ENCODE assay signal across 8 mouse cellular contexts in genomic region chr11:50622238-50622726, GRCm38 (mm10). TPM values are rescaled to one million over a fixed set of nuclear protein-coding genes. Genes with fewer than 3 reads are reported as not detected.
DNase-seq lines count a peak whose midpoint lies in the region; ATAC-seq lines count a peak whose summit lies in the region.

No protein-coding gene starts in this region.

- intact Hi-C loops in heart, postnatal 25 days (cut with DNase I), result no loop called here
- intact Hi-C loops in left cerebral cortex, postnatal 14 days (cut with DNase I), result no loop called here

- no peaks in the 10 kb centered on the region for H3K27me3 ChIP-seq in forebrain, embryonic 11.5 days (ENCODE audit: control insufficient read depth, insufficient read depth, low read length)
- no peaks in the 10 kb centered on the region for H3K27me3 ChIP-seq in forebrain, embryonic 15.5 days
- no peaks in the 10 kb centered on the region for H3K27me3 ChIP-seq in embryonic facial prominence, embryonic 14.5 days (replicated peaks; ENCODE audit: control insufficient read depth, insufficient read depth, low read length)
- no peaks in the 10 kb centered on the region for H3K27me3 ChIP-seq in liver, embryonic 11.5 days (replicated peaks; ENCODE audit: control insufficient read depth, insufficient read depth, low read length)

- no peak overlapping the region for H3K4me2 ChIP-seq in forebrain, embryonic 11.5 days (ENCODE audit: low read depth, low read length, severe bottlenecking)
- H3K4me2 ChIP-seq in forebrain, embryonic 15.5 days (replicated peaks), result no peak overlapping the region
- H3K4me2 ChIP-seq in embryonic facial prominence, embryonic 14.5 days (ENCODE audit: low read depth, low read length), result peak overlapping the region; percentile 19
- H3K4me2 ChIP-seq in liver, embryonic 11.5 days, result no peak overlapping the region

- ATAC-seq in forebrain, embryonic 11.5 days (replicated peaks; ENCODE audit: low FRiP score), result no peak
- ATAC-seq in forebrain, embryonic 15.5 days (replicated peaks), result no peak
- ATAC-seq in embryonic facial prominence, embryonic 14.5 days (ENCODE audit: low read depth), result peak; percentile 90
- peak; percentile 41 for ATAC-seq in liver, embryonic 11.5 days (replicated peaks; ENCODE audit: low FRiP score)
- no peak for ATAC-seq in granulocyte monocyte progenitor cell, adult 5-6 weeks (replicated peaks; ENCODE audit: poor library complexity, severe bottlenecking)

- 64% methylated on average over 15 of the region's 15 CpGs for WGBS in forebrain, embryonic 11.5 days
- 64% methylated on average over 15 of the region's 15 CpGs for WGBS in forebrain, embryonic 15.5 days
- 34% methylated on average over 15 of the region's 15 CpGs for WGBS in embryonic facial prominence, embryonic 14.5 days
- 39% methylated on average over 15 of the region's 15 CpGs for WGBS in liver, embryonic 11.5 days

- peak; percentile 64 for DNase-seq in forebrain, embryonic 11.5 days (ENCODE audit: low spot score)
- peak; percentile 90 for DNase-seq in embryonic facial prominence, embryonic 14.5 days (ENCODE audit: low spot score)
- peak; percentile 74 for DNase-seq in heart, postnatal 25 days (ENCODE audit: low spot score)
- DNase-seq in liver, embryonic 11.5 days (ENCODE audit: low spot score), result peak; percentile 46
- DNase-seq in urinary bladder, postnatal 36 days (ENCODE audit: low spot score in 2 of 2), result peak; percentile 46 to 68
- no peak for DNase-seq in left cerebral cortex, postnatal 14 days (ENCODE audit: low spot score in 2 of 2)

- H3K9me3 ChIP-seq in forebrain, embryonic 11.5 days (ENCODE audit: control insufficient read depth, low read length), result no peaks in the 10 kb centered on the region
- H3K9me3 ChIP-seq in forebrain, embryonic 15.5 days, result no peaks in the 10 kb centered on the region
- H3K9me3 ChIP-seq in embryonic facial prominence, embryonic 14.5 days (ENCODE audit: control insufficient read depth, low read length), result no peaks in the 10 kb centered on the region
- H3K9me3 ChIP-seq in liver, embryonic 11.5 days (ENCODE audit: control insufficient read depth, low read length), result no peaks in the 10 kb centered on the region

- H3K4me3 ChIP-seq in forebrain, embryonic 11.5 days (ENCODE audit: low read depth, low read length), result no peak overlapping the region
- H3K4me3 ChIP-seq in forebrain, embryonic 15.5 days, result no peak overlapping the region
- no peak overlapping the region for H3K4me3 ChIP-seq in embryonic facial prominence, embryonic 14.5 days (ENCODE audit: low read depth, low read length)
- no peak overlapping the region for H3K4me3 ChIP-seq in liver, embryonic 11.5 days (ENCODE audit: low read depth, low read length)

- no peaks in the 10 kb centered on the region for H3K36me3 ChIP-seq in forebrain, embryonic 11.5 days (ENCODE audit: control insufficient read depth, insufficient read depth, low read length)
- H3K36me3 ChIP-seq in forebrain, embryonic 15.5 days, result no peaks in the 10 kb centered on the region
- H3K36me3 ChIP-seq in embryonic facial prominence, embryonic 14.5 days (ENCODE audit: control insufficient read depth, insufficient read depth, low read length), result no peaks in the 10 kb centered on the region; the same call in 1 of the 2 replicates
- no peaks in the 10 kb centered on the region for H3K36me3 ChIP-seq in liver, embryonic 11.5 days (ENCODE audit: control insufficient read depth, insufficient read depth, low read length)

- no peak overlapping the region for H3K27ac ChIP-seq in forebrain, embryonic 11.5 days (ENCODE audit: low read depth, low read length)
- H3K27ac ChIP-seq in forebrain, embryonic 15.5 days (replicated peaks), result no peak overlapping the region
- peak overlapping the region; percentile 62 for H3K27ac ChIP-seq in embryonic facial prominence, embryonic 14.5 days (replicated peaks; ENCODE audit: low read depth, low read length)
- H3K27ac ChIP-seq in liver, embryonic 11.5 days (ENCODE audit: low read depth, low read length), result peak overlapping the region; percentile 16; the same call in 1 of the 2 replicates

- no peaks in the 10 kb centered on the region for H3K4me1 ChIP-seq in forebrain, embryonic 11.5 days (replicated peaks; ENCODE audit: control insufficient read depth, insufficient read depth, low read length)
- peaks cover 9% of the 10 kb centered on the region for H3K4me1 ChIP-seq in forebrain, embryonic 15.5 days
- peaks cover 36% of the 10 kb centered on the region for H3K4me1 ChIP-seq in embryonic facial prominence, embryonic 14.5 days (ENCODE audit: control insufficient read depth, insufficient read depth, low read length)
- no peaks in the 10 kb centered on the region for H3K4me1 ChIP-seq in liver, embryonic 11.5 days (replicated peaks; ENCODE audit: control insufficient read depth, insufficient read depth, low read length)

- H3K9ac ChIP-seq in forebrain, embryonic 11.5 days (ENCODE audit: low read length), result no peak overlapping the region
- no peak overlapping the region for H3K9ac ChIP-seq in forebrain, embryonic 15.5 days (replicated peaks)
- peak overlapping the region; percentile 0; the same call in 1 of the 2 replicates for H3K9ac ChIP-seq in embryonic facial prominence, embryonic 14.5 days (ENCODE audit: low read depth, low read length)
- no peak overlapping the region for H3K9ac ChIP-seq in liver, embryonic 11.5 days (ENCODE audit: low read depth, low read length)

RNA-seq across cellular contexts. Expression of gene Adamts2, which starts 20.4 kb away (rescaled TPM):
- polyA plus RNA-seq in forebrain, embryonic 11.5 days (2014; fragmentation: Nextera tagmentation; extraction: Ambion mirVana), result 1.0 and 1.6 TPM in 2 replicates
- polyA plus RNA-seq in forebrain, embryonic 15.5 days (2015; fragmentation: Nextera tagmentation; extraction: Ambion mirVana), result 2.5 and 2.8 TPM in 2 replicates
- 24.6 and 25.7 TPM in 2 replicates for polyA plus RNA-seq in embryonic facial prominence, embryonic 14.5 days (2014; fragmentation: Nextera tagmentation; extraction: Ambion mirVana)
- total RNA-seq in heart, postnatal 25 days (2021), result 10 to 100 TPM; 19.1 to 20.0 TPM
- polyA plus RNA-seq in liver, embryonic 11.5 days (2014; fragmentation: Nextera tagmentation; extraction: Ambion mirVana), result 3.4 and 4.2 TPM in 2 replicates
- total RNA-seq in left cerebral cortex, postnatal 14 days (2021), result 10 to 100 TPM; 12.3 to 13.2 TPM
- total RNA-seq in granulocyte monocyte progenitor cell, adult 5-6 weeks (2014; fragmentation: Nextera tagmentation), result not detected in 2 replicates
- total RNA-seq in granulocyte monocyte progenitor cell, adult 5-6 weeks (2017), result not detected in 2 replicates

Comparison
In these comparisons a context has a peak if more than half of its experiments do, and no peak if none do; other contexts are left out.
1. ATAC-seq: peak in embryonic facial prominence, embryonic 14.5 days (single experiment) and liver, embryonic 11.5 days (single experiment); none in forebrain, embryonic 11.5 days (single experiment), forebrain, embryonic 15.5 days (single experiment) and granulocyte monocyte progenitor cell, adult 5-6 weeks (single experiment).
2. DNase-seq: peak in forebrain, embryonic 11.5 days (single experiment), embryonic facial prominence, embryonic 14.5 days (single experiment), heart, postnatal 25 days (single experiment), liver, embryonic 11.5 days (single experiment) and urinary bladder, postnatal 36 days (2 of 2); none in left cerebral cortex, postnatal 14 days (0 of 2).
3. H3K27ac ChIP-seq: peak in embryonic facial prominence, embryonic 14.5 days (single experiment) and liver, embryonic 11.5 days (single experiment); none in forebrain, embryonic 11.5 days (single experiment) and forebrain, embryonic 15.5 days (single experiment).